Mouse (Mus musculus): ENCODE measurements around the gene Vdr. TPM values are rescaled to one million over a fixed set of nuclear protein-coding genes. Genes with fewer than 3 reads are reported as not detected.
"Not testable (repeated sequence)": the region's sequence is repeated elsewhere in the genome, so short reads cannot be mapped to it uniquely, and the experiment has no call there.

The Vdr gene
- total RNA-seq, 2 experiments from 2014 or later = 0.40 to 2.8 TPM

DNA sequence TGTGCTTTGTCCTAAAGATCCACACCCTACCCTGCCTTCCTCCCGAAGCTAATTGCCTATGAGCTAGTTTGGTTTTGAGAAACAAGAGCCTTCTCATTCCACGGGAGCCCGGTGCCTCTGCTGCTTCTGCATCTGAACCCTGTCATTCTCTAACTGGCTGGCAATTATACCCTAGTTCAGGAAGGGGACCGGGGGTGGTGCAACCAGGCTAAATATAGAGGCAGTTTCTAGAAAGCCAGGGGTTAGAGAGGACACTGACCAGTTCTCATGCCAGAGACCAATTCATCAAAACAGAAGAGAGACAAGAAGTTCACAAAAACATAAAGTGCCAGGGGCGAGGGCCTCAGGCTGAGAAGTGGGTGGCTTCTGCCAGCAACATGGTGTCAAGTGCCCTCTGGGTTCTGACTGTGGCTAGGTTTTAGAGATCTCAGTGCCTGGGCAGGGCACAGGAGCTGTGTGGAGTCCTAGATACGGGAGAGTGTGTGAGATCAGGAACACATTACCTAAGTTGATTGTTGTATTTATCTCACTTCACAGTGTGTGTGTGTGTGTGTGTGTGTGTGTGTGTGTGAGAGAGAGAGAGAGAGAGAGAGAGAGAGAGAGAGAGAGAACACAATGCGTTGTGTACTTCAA lies 31.6 kb downstream of the Vdr start:
- no peak for DNase-seq

DNA sequence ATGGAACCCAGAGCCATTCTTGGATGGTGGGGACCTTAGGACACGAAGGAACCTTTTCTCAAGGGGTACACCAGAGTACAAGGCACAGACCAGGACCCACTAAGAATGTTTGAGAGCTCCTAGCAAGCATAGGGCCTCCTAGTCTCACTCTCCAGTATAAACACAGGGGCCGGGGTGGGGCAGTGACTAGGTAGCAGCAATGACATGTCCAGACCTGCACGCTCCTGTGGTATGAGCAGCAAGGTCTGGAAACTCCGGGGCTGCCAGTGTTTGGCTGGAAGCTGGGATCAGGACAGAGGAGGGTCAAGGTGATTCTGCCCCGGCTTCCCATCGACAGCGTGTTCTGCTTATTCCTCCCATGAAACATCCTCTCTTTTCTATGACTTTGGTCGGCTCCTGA lies 34.6 kb downstream of the Vdr start:
- DNase-seq = no peak

DNA sequence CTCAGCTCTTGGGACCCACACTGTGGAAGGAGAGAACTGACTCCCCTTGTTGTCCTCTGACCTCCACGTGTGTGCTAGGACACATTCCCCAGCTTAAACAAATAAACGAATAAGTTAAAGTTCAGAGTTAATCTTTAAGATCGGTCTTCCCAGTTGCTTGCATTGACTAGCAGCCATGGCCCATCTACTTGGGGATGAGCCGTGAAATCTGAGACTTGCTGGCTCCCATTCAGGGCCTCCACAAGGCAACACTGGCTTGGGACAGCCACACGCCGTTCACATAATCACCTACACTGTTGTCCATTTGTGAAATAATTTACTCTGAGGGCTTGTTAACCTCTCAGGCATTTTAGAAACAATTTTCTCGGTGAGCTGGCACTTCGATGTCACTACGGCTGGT lies 36.7 kb downstream of the Vdr start:
- no peak for DNase-seq

DNA sequence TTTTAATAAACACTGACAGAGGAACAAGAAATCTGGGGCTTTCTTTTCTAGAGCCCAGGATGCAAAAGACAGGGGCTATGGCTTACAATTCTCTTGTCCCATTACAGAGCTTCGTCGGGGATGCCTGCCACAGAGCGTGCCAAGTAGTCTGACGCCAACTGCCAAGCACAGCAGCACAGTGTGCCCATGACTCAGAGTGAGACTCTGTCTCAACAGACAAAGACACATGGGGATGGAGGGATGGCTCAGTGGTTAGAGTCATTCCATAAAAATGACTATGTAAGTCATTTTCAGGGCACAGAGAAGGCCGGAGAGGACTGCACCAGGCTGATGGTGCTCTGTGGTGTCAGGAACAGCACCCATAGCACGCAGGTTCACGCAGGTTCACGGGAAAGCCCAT lies 38.3 kb downstream of the Vdr start:
- no peak for DNase-seq

DNA sequence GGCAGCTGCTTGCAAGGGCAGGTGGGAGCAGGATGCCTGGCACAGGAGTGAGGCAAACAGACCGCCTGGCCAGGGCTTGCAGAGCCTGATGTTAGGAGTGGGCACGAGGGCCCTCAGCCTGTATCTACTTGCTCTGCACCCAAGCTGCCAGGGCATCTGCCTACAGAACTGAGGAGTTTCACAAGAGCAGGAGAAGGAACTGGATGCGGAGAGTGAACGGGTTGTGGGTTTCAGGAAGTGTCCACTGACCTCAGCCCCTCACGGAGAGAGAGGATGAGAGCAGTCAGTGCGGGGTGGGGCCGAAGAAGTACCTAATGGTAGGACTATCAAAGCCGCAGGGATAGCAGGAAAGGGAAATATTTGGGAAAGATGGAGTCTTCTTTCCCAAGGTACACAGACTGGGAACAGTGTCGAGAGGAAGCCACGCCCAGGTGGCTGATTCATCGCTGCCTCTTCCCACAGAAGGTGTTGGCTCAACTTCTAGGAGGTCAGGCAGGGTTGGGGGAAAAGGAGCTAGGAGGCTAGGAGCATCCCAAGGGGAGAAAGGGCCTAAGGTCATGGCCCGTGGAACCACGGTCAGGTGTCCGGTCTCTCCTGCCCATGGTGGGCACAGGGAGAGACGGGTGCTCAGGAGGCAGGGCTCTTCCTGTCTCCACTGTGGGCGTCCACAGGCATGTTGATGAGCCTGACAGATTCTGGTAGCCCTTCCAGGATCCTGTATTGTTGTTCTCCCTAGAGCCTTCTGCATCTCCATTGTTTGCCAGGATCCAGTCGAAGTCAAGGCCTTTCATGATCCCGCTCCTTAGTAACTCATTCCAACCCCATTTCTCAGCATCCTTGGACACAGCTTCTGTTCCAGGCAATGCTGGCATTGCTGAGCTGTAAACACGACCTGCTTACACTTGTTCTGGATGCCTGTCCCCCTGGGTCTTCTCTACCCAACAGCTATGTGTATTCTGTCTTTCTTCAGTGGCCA lies 39.1 kb downstream of the Vdr start:
- no peak for DNase-seq

DNA sequence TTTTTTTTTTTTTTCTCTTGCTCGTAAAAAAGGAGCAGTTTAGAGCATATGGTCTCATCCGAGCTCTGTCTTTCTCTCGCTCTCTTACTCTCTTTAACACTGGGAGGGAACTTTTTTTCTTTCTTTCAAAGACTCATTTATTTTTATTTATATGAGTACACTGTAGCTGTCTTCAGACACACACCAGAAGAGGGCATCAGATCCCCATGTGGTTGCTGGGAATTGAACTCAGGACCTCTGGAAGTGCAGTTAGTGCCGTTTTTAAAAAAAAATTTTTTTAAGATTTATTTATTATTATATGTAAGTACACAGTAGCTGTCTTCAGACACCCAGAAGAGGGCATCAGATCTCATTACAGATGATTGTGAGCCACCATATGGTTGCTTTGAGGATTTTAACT lies 40.3 kb downstream of the Vdr start:
- DNase-seq = not testable (repeated sequence)

DNA sequence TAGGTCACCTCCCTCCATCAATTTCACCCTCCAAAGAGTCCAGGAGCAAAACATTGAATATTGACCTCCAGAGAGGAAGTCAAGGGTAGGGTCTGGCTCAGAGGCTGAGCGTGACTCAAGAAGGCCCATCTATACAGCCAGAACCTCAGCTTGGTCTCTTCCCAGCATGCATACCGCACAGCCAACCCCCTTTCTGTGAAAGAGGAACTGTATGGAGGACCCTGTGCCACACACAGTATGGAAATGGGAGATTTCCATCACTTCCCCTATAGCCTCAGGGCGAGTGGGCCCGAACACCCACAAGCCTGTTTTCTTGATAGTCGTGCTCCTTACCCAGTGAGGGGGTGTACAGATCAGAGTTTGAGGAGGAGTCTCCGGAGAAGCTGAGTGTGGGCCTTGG lies 41.4 kb downstream of the Vdr start:
- DNase-seq = no peak

DNA sequence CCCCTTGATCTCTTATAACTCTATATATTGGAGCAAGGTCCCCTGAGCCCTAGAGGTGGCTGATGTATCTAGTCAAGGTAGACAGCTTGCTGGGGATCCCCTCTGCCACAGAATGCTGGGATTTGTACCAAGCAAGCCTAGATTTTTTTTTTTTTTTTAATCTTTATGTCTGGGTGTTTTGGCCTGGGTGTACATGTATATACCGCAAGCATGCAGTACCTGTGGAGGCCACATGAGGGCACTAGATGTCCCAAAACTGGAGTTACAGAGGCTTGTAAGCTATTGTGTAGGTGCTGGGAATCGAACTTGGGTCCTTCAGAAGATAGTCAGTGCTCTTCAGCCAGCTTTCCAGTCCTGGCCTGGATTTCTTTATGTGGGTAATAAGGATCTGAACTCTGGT lies 44.4 kb downstream of the Vdr start:
- DNase-seq = no peak

DNA sequence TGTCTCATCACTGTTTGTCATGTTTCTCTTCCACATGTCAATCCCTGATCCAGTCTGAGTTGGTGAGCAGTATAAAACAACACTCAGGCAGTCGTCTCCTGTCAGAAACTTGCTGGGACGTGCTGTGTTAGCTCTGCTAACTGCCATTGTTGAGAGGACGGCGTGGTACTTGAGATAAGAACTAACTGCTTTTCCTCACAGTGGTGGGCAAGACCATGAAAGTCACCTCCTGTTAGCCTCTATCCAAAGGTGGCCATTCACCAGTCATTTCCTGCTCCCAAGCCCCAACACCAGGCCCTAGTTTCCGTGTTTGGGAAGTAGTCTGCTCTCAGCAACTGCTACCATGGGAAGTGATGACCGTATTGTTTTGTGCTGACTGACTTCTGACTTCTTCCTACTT lies 45.3 kb downstream of the Vdr start:
- no peak for DNase-seq

DNA sequence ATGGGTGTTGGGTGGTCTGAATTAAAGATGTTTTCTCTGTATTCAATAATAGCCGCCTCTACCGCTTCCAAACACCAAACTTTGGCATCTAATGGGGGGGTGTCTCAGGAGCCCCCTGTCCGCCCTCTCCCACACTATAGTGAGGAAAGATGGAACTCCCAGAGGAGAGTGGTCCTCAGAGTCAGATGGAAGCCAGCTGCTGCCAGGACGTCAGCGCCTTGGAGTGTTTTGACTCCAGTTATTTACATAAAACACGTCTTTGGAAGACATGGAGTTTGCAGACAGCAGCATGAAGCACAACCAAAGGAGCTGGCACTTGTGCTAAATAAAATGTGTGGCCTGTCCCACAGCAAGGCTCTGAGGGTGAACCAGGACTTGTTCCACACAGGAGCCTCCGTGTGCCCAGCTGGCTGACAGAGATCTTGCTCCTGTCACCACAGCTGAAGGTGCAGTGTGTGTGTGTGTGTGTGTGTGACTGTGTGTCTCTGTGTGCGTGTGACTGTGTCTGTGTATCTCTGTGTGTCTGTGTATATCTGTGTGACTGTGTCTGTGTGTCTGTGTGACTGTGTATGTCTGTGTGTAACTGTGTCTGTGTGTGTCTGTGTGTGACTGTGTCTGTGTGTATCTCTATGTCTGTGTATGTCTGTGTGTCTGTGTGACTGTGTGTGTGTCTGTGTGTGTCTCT lies 45.9 kb downstream of the Vdr start:
- DNase-seq = no peak

DNA sequence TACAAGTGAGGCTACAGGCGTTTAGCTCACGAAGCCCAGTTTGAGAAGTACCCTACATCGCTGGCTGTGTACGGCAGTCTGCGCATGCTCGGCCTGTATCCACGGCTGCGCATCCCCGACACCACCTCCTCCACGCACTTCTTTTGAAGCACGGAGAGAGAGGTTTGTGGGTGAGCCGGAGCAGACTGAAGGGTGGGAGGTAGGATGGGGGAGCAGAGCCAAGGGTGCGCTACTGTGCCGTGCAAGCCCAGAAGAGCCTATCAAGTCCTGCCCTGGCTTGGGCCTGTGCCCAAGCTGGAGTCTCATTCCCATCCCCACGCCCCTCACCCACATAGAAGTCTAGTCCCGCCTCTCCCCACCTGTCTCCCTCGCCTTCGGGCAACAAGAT lies 46.9 kb downstream of the Vdr start:
- DNase-seq = no peak

DNA sequence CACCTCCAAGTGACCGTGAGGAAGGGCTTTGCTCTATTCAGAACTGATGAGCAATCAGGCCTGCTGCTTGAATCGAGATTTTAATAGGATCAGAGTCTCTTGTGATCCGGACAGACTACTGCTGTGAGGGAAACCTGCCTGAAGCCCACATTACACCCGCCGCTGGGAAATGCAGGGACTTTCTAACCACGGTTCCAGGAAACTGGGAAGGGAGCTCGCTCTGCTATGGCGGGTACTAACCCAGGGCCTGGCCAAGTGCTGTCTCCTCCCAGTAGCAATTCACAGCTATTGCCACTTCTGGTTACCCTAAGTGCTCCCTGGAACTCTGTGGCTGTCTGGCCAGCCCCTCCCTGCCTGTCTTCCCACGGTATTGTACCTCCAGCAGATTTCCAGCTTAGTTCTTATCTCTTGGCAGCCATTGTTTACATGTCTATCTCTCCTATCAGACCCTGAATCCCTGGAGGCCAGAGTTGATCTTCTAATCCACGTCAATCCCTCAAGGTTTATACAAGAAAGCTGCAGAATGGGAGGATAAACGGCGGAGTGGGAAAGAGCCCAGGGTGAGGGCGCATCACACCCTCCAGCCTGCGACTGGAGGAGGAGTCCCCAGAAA lies 47.4 kb downstream of the Vdr start:
- DNase-seq = no peak

DNA sequence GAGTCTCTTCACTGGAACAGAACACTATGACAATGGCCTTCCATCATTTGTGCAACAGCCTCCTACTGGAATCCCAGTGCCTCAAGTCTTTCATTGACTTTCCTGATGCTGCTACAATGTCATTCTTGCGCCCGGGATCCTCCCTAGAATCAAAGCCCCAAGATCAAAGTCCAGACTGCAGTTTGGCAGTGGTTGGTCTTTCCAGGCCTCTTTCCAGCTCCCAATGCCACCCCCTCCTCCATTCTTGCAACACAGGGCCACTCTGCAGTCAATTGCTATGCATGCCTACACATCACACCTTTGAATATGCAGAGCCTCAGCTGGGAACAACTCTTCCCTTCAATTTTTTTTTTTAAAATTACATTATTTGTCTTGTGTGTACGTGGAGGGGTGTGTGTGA lies 50.1 kb downstream of the Vdr start:
- DNase-seq = no peak

DNA sequence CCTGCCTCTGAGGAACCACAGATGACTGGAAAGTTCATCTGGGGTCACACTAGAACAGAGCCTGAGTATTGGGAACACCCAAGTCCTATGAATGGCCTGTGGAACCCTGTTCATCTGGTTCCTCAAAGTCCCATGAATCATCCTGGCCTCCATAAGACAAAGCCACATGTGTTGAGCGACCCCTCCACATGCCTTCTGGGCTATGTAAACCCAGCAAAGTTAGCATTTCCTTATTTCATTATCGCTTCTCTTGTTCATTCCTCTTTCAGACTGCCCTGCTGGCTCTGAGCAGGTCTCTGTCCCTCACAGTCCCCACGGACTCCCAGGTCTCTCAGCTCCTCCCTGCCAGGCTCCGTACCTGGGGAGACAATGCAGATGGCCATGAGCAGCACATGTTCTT lies 52.0 kb downstream of the Vdr start:
- no peak for DNase-seq

DNA sequence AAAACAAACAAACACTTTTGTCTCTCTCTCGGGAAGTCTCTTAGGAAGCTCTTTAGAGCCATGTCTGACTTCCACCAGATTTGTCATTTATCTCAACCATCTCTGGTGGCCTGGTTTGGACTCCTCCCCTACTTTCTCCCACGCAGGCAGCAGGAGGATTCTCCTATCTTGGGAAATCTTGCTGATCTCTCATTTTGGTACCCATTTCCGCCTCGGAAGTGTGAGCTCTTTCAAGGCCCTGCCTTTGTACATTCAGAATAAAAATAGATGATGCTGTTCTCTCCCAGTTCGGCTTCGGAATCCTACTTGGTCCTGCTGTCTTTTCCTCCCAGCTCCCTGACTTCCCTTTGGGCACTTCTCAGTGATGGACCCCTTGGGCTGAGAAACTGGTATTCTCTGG lies 55.9 kb downstream of the Vdr start:
- DNase-seq = no peak

DNA sequence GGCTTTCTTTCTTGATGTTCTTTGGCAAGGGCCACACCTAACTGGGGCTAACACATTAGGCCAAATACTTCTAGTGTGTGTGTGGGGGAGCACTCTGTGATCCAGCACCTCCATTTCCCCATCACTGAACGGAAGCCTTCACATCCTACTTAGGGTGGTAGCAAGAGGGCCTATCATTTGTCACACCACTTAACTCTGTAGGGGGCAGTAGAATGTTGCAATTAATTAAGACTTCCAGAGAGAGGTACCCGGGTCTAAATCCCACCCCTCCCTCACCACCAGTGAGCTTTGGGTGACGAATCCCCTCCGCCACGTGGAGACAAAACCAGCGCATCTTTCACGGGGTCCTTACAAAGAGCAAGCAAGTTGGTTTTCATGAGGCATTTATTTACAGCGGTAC lies 56.4 kb downstream of the Vdr start:
- DNase-seq = no peak

DNA sequence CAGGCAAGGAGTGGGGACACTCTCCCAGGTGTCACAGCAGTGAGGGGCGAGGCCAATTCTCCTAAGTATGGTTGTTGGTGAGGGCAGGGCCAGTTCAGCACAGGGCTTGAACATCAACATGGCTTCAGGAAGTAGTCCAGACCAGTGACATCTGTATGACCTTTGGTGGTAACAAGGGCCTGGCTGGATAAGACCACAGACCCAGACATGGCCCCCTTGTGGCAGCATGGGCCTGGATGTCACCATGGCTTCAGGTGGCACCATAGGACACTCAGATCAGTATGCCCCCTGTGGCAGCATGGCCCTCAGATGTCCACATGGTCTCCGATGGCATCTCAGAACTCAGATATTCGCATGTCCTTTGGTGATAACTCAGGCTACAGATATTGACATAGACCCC lies 58.1 kb downstream of the Vdr start:
- no peak for DNase-seq

DNA sequence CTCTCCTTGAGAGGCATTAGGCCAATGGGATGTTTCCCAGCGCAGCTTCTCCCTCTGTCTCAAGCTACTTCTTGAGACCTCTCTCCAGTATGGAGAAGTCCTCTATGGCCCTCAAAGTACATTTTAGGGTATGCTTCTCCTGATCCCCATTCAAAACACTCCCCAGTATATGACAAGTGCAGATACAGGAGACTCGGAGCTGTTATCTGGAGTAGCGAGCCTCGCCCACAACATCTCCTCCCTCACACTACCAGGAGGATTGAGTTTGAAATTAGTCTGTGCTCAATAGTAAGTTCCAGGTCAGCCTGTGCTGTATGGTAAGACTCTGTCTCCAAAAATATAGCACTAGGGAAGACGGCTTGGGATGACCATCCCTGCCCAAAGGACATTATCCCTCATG lies 59.4 kb downstream of the Vdr start:
- DNase-seq = no peak

DNA sequence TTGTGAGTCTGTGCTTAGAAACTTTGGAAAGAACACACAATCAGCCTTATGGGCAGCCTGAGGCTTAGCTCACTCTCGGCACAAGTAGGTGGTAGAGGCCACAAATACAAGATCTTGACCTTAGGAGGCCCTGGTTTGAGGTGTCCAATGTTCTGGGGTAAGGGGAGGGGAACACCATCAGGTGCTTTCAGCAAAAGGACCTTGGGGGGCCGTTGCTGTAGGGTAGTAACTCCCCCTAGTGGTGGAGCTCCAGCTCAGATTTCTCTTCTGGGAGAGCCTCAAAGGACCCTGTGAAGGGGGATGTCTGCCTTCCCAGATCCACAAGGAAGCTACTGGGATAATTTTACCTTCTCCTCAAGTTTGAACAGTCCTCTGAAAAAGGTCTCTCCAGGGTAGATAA lies 60.0 kb downstream of the Vdr start:
- no peak for DNase-seq

DNA sequence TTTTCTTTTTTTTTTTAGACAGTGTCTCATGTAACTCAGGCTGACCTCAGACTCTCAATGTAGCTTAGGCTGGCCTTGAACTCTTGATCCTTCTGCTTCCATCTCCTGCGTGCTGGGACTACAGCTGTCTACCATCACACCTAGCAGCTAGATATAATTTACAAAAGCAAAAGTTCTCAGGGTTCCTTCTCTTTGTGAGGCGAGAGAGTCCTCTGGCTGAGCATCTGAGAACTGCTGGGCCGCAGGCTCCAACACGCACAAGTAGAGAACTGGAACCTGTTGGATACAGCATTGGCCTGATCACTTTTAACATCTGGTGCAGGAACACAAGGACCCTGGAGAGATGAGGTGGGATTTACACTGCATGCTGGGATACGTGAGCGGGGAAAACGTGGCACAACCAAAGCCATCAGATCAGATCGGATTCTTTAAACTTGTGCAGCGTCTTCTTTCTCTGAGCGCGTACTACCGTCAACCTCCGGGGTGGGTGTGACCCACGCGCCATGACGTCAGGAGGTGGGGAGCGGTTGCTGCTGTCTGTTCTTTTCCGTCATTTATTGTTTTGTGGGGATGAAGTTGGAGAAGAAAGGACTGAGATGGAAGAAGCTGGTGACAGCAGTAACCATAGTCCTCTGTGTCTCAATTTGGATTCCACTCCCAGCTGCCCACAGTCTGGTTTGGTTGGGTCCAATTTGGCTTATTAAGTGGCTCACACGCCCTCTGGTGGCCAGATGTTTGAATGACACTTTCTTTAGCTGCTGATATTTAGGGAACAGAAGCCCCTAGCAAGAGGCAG lies 61.1 kb downstream of the Vdr start:
- peak; percentile 83 for DNase-seq

DNA sequence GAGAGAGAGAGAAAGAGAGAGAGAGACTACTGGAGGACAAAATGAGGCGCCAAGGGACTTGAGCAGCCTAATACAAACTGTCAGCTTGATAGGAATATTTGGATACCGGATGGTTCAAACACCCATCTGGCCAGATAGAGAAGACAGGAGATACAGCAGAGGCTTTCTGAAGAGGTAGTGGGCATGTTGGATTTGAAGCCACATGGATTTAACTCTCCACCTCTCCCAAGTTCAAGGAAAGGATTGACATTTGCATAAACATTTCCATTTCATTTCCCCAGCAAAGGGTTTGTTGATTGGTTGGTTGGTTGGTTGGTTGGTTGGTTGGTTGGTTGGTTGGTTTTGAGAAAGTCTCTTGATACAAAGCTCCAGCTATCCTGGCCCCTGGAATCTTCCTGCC lies 62.6 kb downstream of the Vdr start:
- no peak for DNase-seq

DNA sequence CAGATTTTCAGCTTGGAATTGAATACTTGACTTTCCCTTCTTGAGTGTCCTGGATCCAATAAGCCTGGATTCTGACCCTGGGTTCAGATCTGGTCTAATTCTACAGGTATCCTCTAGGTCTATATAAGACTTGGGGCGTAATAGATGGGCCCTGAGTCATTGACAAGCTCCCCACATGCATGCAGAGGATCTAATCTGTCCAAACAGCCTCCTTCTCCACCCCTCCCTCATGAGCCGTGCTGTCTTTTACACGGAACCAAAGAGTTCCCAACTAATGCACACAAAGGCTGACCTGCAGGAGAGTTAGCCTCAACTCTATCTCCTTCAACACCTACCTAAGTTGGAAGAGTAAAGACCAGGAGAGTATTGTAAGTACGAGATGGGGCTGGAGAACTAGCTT lies 63.1 kb downstream of the Vdr start:
- DNase-seq = no peak
